ENCODE assay signal across 17 mouse cellular contexts in genomic region chr14:48051971-48052370, GRCm38 (mm10).
A peak's percentile ranks its signal among the peaks of the same experiment; 100 is the strongest.
DNase-seq lines count a peak whose midpoint lies in the region; ATAC-seq lines count a peak whose summit lies in the region.
"Had no signal": no experiment of that assay in that cellular context is flagged by ENCODE, and none has a peak within 500 bp of the region (broad histone marks: within the 10 kb centered on the region; RNA-seq: fewer than 3 reads in every experiment).

No protein-coding gene starts in this region.

- no peaks in the 10 kb centered on the region for H3K27me3 ChIP-seq in hindbrain, embryonic 16.5 days (replicated peaks; ENCODE audit: control insufficient read depth, insufficient read depth, low read length)
- H3K27me3 ChIP-seq in hindbrain, embryonic 11.5 days (ENCODE audit: control insufficient read depth, insufficient read depth, low read length) = no peaks in the 10 kb centered on the region
- no peaks in the 10 kb centered on the region for H3K27me3 ChIP-seq in midbrain, embryonic 11.5 days (ENCODE audit: control insufficient read depth, insufficient read depth, low read length)
- no peaks in the 10 kb centered on the region; the same call in 1 of the 2 replicates for H3K27me3 ChIP-seq in midbrain, embryonic 13.5 days
- H3K27me3 ChIP-seq in forebrain, embryonic 14.5 days (replicated peaks; ENCODE audit: control insufficient read depth, insufficient read depth, low read length) = no peaks in the 10 kb centered on the region
- H3K27me3 ChIP-seq in limb, embryonic 10.5 days (ENCODE audit: low read depth, poor library complexity, severe bottlenecking) = no peaks in the 10 kb centered on the region
- H3K27me3 ChIP-seq: limb, embryonic 12.5 days had no signal

- no peak overlapping the region for H3K27ac ChIP-seq in hindbrain, embryonic 16.5 days (ENCODE audit: low read depth, low read length)
- H3K27ac ChIP-seq in hindbrain, embryonic 11.5 days (ENCODE audit: low read depth, low read length) = no peak overlapping the region
- H3K27ac ChIP-seq in midbrain, embryonic 11.5 days (ENCODE audit: low read depth, low read length) = no peak overlapping the region
- H3K27ac ChIP-seq in midbrain, embryonic 13.5 days = no peak overlapping the region
- peak overlapping the region; percentile 58; the same call in 1 of the 2 replicates for H3K27ac ChIP-seq in forebrain, embryonic 14.5 days (ENCODE audit: low read depth, low read length)
- no peak overlapping the region for H3K27ac ChIP-seq in limb, embryonic 10.5 days
- H3K27ac ChIP-seq: kidney, postnatal 0 days; limb, embryonic 12.5 days had no signal

- peak; percentile 58; the same call in 1 of the 2 replicates for ATAC-seq in hindbrain, embryonic 16.5 days
- no peak for ATAC-seq in hindbrain, embryonic 11.5 days (ENCODE audit: low FRiP score)
- ATAC-seq in midbrain, embryonic 11.5 days (ENCODE audit: low FRiP score) = no peak
- ATAC-seq in midbrain, embryonic 13.5 days = no peak
- peak; percentile 62 for ATAC-seq in forebrain, embryonic 14.5 days
- ATAC-seq: activated CD4-positive, CD25-positive, alpha-beta regulatory T cell, adult 4 months had no signal

- H3K36me3 ChIP-seq in hindbrain, embryonic 16.5 days (ENCODE audit: control insufficient read depth, insufficient read depth, low read length) = no peaks in the 10 kb centered on the region
- H3K36me3 ChIP-seq in hindbrain, embryonic 11.5 days (ENCODE audit: control insufficient read depth, insufficient read depth, low read length) = no peaks in the 10 kb centered on the region
- no peaks in the 10 kb centered on the region for H3K36me3 ChIP-seq in midbrain, embryonic 11.5 days (ENCODE audit: control insufficient read depth, insufficient read depth, low read length)
- no peaks in the 10 kb centered on the region for H3K36me3 ChIP-seq in midbrain, embryonic 13.5 days
- no peaks in the 10 kb centered on the region for H3K36me3 ChIP-seq in forebrain, embryonic 14.5 days (ENCODE audit: control insufficient read depth, insufficient read depth, low read length)
- H3K36me3 ChIP-seq in limb, embryonic 10.5 days = no peaks in the 10 kb centered on the region
- H3K36me3 ChIP-seq: limb, embryonic 12.5 days had no signal

- no peak overlapping the region for H3K4me2 ChIP-seq in hindbrain, embryonic 16.5 days (ENCODE audit: low read length)
- no peak overlapping the region for H3K4me2 ChIP-seq in hindbrain, embryonic 11.5 days (replicated peaks; ENCODE audit: low read depth, low read length)
- H3K4me2 ChIP-seq in midbrain, embryonic 11.5 days = no peak overlapping the region
- no peak overlapping the region for H3K4me2 ChIP-seq in midbrain, embryonic 13.5 days (replicated peaks)
- no peak overlapping the region for H3K4me2 ChIP-seq in forebrain, embryonic 14.5 days (ENCODE audit: low read length)
- H3K4me2 ChIP-seq: limb, embryonic 12.5 days; liver, embryonic 11.5 days had no signal

- 43% methylated on average over 3 of the region's 3 CpGs for WGBS in hindbrain, embryonic 16.5 days
- WGBS in hindbrain, embryonic 11.5 days = 47% methylated on average over 3 of the region's 3 CpGs
- 67% methylated on average over 3 of the region's 3 CpGs for WGBS in midbrain, embryonic 11.5 days
- WGBS in midbrain, embryonic 13.5 days = 43% methylated on average over 3 of the region's 3 CpGs
- 37% methylated on average over 3 of the region's 3 CpGs for WGBS in forebrain, embryonic 14.5 days
- 72% methylated on average over 3 of the region's 3 CpGs for WGBS in limb, embryonic 10.5 days

- no peak overlapping the region for H3K9ac ChIP-seq in hindbrain, embryonic 16.5 days (ENCODE audit: low read depth, low read length)
- no peak overlapping the region for H3K9ac ChIP-seq in hindbrain, embryonic 11.5 days (ENCODE audit: low read depth, low read length)
- no peak overlapping the region for H3K9ac ChIP-seq in midbrain, embryonic 11.5 days (ENCODE audit: low read length)
- no peak overlapping the region for H3K9ac ChIP-seq in midbrain, embryonic 13.5 days (replicated peaks)
- no peak overlapping the region for H3K9ac ChIP-seq in forebrain, embryonic 14.5 days (ENCODE audit: low read length)
- H3K9ac ChIP-seq: limb, embryonic 12.5 days had no signal

- no peak for DNase-seq in hindbrain, embryonic 11.5 days (ENCODE audit: low spot score)
- DNase-seq in midbrain, embryonic 11.5 days (ENCODE audit: low spot score, missing footprints) = peak; percentile 82
- DNase-seq in forebrain, embryonic 14.5 days (ENCODE audit: low spot score) = peak; percentile 21
- peak; percentile 27 for DNase-seq in limb, embryonic 10.5 days (ENCODE audit: low spot score)
- DNase-seq in adipocyte (ENCODE audit: low spot score) = no peak
- DNase-seq: adrenal gland, postnatal 14 days; cerebellum, adult 9-10 months; gastrocnemius, postnatal 36 days; kidney, adult 2 months; lung, adult 18-20 months; right cerebral cortex, postnatal 14 days had no signal

- H3K9me3 ChIP-seq in hindbrain, embryonic 16.5 days (ENCODE audit: control insufficient read depth, low read length) = no peaks in the 10 kb centered on the region
- no peaks in the 10 kb centered on the region for H3K9me3 ChIP-seq in hindbrain, embryonic 11.5 days (ENCODE audit: control insufficient read depth, low read length)
- no peaks in the 10 kb centered on the region; the same call in 1 of the 2 replicates for H3K9me3 ChIP-seq in midbrain, embryonic 11.5 days (ENCODE audit: control insufficient read depth, low read length)
- no peaks in the 10 kb centered on the region for H3K9me3 ChIP-seq in midbrain, embryonic 13.5 days
- H3K9me3 ChIP-seq in forebrain, embryonic 14.5 days (replicated peaks; ENCODE audit: control insufficient read depth, low read length) = no peaks in the 10 kb centered on the region
- no peaks in the 10 kb centered on the region for H3K9me3 ChIP-seq in limb, embryonic 10.5 days (replicated peaks)

- H3K4me1 ChIP-seq in hindbrain, embryonic 16.5 days (ENCODE audit: control insufficient read depth, insufficient read depth, low read depth, low read length) = no peaks in the 10 kb centered on the region
- no peaks in the 10 kb centered on the region for H3K4me1 ChIP-seq in hindbrain, embryonic 11.5 days (replicated peaks; ENCODE audit: control insufficient read depth, insufficient read depth, low read length)
- 0 out of 2 replicates have a peak, but pooled peaks cover 3% of the 10 kb centered on the region for H3K4me1 ChIP-seq in midbrain, embryonic 11.5 days (ENCODE audit: control insufficient read depth, insufficient read depth, low read length)
- no peaks in the 10 kb centered on the region for H3K4me1 ChIP-seq in midbrain, embryonic 13.5 days (replicated peaks)
- no peaks in the 10 kb centered on the region for H3K4me1 ChIP-seq in forebrain, embryonic 14.5 days (ENCODE audit: control insufficient read depth, insufficient read depth, low read length)
- H3K4me1 ChIP-seq in limb, embryonic 10.5 days = peaks cover 13% of the 10 kb centered on the region

- H3K4me3 ChIP-seq in hindbrain, embryonic 16.5 days (ENCODE audit: low read length) = no peak overlapping the region
- H3K4me3 ChIP-seq in hindbrain, embryonic 11.5 days (ENCODE audit: low read depth, low read length) = no peak overlapping the region
- no peak overlapping the region for H3K4me3 ChIP-seq in midbrain, embryonic 11.5 days (ENCODE audit: low read depth, low read length)
- no peak overlapping the region for H3K4me3 ChIP-seq in midbrain, embryonic 13.5 days (replicated peaks)
- no peak overlapping the region for H3K4me3 ChIP-seq in forebrain, embryonic 14.5 days (ENCODE audit: low read depth, low read length)
- H3K4me3 ChIP-seq in limb, embryonic 10.5 days = no peak overlapping the region
- H3K4me3 ChIP-seq: limb, embryonic 12.5 days had no signal

Comparison
In these comparisons a context has a peak if more than half of its experiments do, and no peak if none do; other contexts are left out.
1. ATAC-seq: peak in hindbrain, embryonic 16.5 days (single experiment) and forebrain, embryonic 14.5 days (single experiment); none in hindbrain, embryonic 11.5 days (single experiment), midbrain, embryonic 11.5 days (single experiment) and midbrain, embryonic 13.5 days (single experiment).
2. DNase-seq: peak in midbrain, embryonic 11.5 days (single experiment), forebrain, embryonic 14.5 days (single experiment) and limb, embryonic 10.5 days (single experiment); none in hindbrain, embryonic 11.5 days (single experiment) and adipocyte (single experiment).